Mouse (Mus musculus) activated CD4-positive, CD25-positive, alpha-beta regulatory T cell, adult 4 months (primary cell): ENCODE measurements around the gene 4921517D22Rik. TPM values are rescaled to one million over a fixed set of nuclear protein-coding genes. Genes with fewer than 3 reads are reported as not detected.

ENCODE experiments used
- ATAC-seq: one replicate; pipeline ENCODE4 v1.8.0; 2017
- polyA plus RNA-seq, 2 experiments: library from polyadenylated mRNA; unstranded; fragments of 100-300 nt; shearing (Covaris generic); gene quantifications; one replicate each; pipeline ENCODE4 v1.2.1; 2017

The 4921517D22Rik gene
- polyA plus RNA-seq, 2 experiments from 2014 or later: 0.48 TPM; not detected in 1

DNA sequence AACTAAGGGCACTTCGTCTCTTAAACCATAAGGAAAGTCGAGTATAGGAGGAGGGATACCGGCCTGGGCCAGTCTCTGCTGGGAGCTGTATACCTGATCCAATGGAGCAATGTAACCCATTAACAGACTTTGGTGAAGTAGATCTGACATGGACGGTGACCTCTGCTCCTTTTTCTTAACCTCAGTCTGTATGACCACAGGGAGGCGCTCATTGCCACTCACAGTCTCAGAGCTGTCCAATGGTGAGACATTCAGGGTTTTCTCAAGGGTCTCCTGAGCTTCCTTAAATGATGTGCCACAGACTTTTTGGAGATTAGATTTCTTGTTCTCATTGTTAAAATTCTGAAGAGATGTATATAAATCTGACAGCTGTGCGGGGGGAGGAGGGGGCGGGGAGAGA, 3.3 kb downstream of the 4921517D22Rik start:
- no peak for ATAC-seq

DNA sequence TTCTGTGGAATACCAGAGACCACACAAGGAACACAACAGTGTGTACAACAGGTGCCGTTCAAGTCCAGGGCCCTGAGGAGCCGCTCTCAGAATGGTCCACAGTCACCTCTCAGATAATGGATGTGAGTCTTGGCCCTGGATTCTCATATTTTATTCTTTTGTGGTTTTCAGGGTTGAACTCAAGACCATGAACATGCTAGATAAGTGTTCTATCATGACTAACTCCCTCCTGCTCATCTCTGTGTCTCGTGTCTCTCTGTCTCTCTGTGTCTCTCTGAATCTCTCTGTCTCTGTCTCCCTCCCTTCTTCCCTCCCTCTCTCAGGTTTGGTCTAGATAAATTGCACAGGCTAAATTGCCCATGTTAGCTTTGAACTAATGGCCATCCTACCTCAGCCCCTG, 4.1 kb downstream of the 4921517D22Rik start:
- no peak for ATAC-seq

DNA sequence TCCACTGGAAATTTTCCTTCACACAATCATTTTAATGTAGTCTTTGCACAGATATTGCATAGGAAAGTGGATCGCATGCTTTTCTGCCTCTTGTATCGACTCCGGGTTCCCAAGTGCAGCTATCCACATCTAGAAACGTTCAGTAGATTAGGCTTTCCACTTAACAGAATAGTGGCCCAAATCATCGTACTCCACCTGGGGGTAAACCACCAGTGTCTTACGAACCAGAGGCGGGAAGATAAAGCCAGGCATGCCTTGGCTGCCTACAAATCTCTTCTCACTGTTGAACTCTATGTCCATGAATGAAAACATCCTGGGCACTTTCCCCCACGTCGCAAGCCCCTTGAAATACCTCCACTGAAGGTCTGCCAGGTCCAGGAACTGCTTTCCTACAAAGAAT, 4.6 kb downstream of the 4921517D22Rik start:
- ATAC-seq: no peak

DNA sequence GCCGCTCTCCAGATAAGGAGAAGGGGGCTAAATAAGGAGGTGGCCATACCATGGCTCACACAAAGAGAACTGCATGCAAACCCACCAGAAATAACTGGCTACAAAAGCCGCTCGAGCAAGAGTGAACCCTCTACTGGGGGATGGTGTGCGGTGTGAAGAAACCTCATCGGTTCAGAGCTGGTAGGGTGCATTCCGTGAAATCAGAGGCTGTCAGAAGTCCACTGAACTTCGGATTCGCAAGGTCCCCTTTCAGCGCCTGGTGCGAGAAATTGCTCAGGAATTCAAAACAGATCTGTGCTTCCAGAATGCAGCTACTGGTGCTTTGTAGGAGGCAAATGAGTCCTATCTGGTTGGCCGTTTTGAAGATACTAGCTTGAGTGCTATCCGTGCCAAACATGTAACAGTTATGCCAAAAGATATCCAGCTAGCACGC, 5.6 kb downstream of the 4921517D22Rik start:
- ATAC-seq: no peak

DNA sequence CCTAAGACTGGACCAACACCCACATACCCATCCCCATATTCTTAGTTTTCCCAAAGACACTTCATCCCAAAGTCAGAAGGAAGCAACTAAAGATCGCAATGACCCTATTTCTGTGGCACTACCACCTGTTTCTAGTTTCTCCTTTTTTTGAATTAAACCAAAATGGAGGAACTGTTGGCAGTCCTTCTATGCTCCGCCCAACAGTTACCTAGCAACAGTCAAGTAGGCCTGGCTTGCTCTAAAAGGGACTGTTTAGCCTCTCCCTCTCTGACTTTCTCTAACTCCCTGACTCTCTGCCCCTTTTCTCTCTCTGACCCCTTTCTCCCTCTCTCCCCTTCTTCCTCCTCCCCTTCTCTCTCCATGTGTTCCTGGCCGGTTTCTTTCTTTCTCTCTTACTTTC, 8.7 kb downstream of the 4921517D22Rik start:
- no peak for ATAC-seq

DNA sequence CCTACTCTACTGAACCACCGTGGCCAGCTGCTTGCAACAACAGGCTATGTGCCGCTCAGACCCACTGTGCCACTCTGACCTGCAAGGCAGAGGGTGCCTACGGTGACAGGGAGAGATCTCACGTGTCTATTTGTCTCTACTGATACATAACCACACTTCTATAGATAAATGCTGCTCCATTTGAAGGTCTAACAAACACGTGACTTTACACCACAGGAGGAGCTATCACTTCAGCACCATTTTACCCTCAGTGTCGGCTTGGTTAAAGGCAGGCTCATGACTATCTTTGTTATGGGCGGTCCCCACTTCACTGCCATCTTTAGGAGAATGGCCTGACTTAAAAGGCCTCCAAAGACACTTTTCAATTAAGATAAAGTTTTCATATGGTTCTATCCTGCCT, 11.3 kb downstream of the 4921517D22Rik start:
- ATAC-seq: peak; percentile 19

DNA sequence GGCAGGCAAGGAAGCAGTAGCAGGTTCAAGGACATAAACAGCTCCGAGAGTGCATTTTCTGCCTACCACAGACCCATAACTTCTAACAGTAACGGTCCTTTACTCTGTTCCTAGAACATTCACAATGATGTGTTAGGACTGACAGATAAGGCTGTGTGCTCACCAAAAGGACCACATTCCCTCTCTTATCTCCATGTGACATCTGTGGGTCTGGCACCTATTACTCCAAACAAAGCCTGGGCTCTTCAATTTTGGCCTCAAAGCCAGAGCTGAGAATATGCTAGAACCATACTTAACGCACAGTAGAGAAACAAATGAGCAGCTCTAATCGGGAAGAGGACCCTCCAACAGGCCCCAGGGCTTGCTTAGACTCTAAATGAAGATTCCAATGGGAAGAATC, 14.0 kb downstream of the 4921517D22Rik start:
- ATAC-seq: no peak

DNA sequence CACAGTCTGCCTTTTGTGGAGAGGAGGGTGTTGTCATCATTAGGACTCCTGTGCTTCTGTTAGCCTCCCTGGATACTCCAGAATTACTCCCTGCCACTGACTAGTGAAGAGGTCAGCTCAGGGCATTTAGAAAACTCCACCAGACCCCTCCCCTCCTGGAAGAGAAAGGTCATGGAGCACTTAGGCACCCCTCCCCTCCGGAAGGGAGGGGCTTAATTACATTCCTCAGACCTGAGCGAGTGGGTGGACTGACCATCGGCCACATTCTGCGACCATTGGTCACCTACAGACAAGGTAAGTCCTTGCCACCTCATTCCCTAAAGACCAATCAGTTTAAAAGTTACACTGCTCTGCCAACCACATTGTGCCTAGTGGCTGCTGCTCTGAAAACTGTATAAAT, 14.6 kb downstream of the 4921517D22Rik start:
- no peak for ATAC-seq

DNA sequence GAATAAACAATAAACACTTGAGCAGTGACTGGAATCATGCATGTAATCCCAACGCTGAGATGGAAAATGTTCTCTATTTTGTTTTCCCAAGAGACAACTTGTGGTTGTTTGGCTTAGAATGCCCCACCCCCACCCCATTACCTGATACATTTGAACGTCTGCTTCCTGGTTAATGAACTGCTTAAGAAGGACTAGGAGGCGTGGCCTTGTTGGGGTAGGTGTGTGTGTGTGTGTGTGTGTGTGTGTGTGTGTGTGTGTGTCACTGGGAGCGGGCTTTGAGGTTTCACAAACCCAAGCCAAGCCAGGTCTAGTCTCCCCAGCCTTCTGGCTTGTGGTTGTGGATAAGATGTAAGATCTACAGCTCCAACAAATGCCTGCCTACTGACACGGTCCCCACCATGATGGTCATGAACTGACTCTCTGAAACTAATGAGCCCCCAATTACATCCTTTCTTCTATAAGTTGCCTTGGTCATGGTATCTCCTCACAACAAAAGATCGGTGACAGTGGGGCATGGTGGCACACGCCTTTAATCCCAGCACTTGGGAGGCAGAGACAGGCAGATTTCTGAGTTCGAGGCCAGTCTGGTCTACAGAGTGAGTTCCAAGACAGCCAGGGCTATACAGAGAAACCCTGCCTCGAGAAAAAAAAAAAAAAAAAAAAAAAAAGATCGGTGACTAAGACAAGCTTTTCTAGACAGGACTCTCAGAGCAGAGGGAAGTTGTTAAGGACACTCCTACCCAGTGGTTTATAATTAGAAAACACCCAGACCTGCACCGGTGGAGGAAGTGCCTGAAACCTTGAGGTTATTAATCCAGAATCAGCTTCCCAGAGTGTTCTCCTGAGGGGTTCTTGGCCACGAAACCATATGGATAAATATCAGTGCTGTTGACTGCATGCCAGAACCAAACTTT, 17.3 kb downstream of the 4921517D22Rik start:
- ATAC-seq: no peak

DNA sequence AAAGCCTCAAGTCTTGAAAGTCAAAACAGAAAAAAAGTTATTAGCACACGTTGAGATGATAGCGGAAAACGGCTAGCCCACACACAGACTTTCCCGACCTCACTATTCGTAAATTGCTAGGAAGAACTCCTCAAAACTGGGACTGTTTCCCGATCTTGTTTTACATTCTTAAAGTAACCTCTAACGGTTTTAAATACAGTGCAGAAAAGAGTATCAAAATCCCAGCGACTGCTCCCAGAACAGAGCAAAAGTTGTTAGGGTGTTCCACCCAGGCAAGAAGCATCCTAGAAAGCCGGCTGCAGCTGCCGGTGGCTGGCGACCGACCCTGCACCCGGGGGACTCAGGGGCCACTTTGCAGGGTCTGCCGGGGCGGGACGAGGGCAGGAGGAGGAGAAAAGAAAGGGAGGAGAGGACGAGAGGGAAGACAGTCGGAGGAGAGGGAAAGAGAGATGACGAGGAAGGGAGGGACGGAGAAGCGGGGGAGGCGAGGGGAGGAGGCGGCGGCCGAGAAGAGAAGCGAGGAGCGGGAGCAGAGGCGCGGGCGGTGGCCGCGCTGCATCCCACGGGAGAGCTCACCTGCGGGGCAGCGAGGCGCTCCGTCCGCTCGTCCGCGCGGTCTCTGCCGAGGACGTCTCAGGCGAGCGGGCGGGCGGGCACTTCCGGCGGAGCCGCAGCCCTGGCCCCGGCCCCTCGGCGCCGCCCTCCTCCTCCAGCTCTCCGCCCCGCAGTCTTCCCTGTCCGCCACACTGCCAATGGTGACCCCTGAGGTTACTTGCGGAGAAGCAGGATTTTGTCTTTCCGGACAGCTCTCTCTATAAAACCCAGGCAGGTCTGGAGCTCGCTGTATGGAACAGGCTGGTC, 18.5 kb downstream of the 4921517D22Rik start, which contains the start of gene Golm1:
Gene Golm1, minus strand, starts transcription at position 661 of the 861 bp plus-strand sequence.
- ATAC-seq: peak; percentile 64

DNA sequence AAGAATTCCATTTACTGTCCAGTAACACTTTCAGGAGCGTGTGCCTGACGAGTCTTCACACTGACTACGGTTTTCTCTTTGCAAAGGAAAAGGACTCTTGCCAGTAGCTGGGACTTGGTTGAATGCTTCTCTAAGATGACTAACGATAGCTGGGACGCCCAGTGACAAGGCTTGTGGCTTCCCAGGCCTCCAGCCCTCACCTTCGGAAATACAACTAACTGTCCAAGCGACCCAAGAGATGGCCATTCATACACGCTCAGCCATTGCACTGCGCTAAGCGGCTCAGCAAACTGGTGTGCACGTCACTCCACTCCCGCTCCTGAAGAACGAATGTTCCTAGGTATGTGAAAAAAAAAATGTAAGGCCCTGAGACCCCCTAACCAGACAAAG, 19.2 kb downstream of the 4921517D22Rik start:
- ATAC-seq: no peak

DNA sequence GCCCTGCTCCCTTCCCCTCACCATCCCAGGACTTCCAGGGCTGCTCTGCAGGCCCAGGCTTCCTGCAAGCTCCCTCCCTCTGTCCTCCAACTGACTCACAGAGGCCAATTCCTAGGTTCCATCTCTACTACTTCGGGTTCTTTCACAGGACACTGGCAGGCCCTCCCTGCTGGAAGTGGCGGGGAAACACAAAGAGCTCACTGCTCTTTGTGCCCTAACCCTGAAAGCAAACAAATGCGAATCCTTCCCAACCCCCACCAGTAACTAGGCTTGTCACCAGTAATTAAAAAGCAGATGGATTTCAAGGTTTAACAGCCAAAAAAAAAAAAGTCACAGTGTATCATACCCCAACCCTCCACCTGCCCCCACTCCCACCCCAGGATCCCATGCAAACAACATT, 19.7 kb downstream of the 4921517D22Rik start:
- ATAC-seq: no peak

DNA sequence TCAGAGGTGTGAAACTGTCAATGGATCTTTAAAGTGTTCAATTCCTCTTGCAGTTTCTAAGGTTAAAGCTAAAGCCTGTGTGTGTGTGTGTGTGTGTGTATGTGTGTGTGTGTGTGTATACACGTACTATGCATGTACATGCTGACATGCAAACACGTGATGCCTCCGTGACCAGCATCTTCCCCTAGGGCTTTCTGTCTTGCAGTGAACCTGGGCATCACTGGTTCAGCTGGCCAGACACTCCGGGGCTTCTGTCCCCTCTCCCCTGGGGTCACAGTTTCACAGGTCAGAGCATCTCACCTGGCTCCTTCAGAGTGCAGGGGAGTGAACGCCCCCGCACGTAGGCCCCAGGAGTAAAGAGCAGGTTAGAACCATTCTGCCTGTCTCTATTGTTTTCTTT, 20.3 kb downstream of the 4921517D22Rik start:
- no peak for ATAC-seq

DNA sequence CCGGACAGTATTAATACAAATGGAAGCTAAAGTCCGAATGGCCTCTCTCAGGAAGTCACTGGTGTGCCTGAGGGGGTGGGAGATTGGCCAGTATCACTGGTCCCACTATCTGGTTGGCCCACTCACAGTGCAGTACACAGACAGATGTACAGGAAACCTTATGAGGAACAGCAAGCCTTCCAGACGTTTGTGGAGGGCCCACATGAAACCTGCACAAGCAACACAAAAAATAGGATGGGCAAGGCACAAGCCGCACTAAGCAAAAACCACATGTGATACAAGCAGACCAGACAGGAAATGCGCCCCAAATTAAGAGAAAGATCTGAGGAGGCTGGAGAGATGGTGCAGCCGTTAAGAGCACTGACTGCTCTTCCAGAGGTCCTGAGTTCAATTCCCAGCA, 21.7 kb downstream of the 4921517D22Rik start:
- ATAC-seq: peak; percentile 37

DNA sequence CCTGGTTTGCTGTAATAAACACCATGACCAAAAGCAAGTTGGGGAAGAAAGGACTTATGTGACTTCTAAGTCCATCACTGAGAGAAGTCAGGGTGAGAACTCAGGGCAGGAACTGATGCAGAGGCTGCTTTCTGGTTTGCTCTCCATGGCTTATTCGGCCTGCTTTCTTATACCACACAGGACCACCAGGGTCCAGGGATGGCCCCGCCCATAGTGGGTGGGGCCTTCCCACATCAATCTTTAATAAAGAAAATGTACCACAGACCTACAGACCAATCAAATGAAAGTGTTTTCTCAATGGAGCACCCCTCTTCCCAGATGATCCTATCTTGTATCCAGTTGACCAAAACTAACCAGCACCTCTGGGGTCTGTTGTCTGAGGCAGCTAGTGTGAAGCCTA, 22.4 kb downstream of the 4921517D22Rik start:
- no peak for ATAC-seq

DNA sequence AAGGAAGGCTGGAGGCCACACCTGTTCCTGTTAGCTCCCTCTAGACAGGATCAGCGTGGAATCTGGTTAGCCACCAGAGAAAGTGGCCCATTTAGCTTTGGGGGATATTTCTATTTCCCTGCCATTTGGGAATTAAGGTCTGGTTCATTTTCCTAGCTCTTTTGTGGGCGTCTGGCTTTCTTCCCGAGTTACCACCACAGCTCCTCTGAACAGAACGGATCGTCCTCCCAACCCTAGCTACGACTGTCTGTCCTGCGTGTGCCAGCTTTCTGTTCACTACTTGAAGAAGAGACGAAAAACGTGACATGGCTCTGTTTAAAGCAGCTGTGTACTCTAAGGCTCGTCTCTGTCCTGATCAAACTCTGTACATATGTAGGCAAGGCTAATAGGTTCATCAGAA, 24.0 kb downstream of the 4921517D22Rik start:
- ATAC-seq: no peak

DNA sequence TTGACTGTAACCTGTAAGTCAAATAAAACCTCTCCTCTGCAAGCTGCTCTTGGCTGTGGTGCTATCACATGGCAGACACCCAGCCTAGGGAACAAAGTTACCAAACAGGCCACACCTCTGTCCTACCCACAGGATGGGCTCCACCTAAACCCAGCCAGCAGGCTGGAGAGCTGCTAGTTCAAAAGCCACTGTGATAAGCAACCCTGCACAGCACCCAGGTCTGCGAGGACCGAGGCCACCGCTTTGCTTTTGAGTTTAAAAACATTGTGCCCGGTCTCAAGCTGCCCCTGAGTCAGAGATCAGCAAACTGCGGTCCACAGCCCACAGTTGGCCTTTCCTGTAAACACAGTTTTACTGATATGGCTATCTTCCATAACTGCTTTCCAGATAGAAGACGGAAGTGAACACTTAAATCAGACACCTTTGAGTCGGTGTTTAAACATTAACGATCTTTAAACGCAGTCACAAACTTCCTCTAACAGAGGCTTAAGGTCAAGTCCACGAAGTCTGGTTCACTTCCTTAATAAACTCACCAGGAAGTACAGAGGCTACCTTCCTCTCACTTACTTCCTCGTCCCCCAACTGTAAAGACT, 25.3 kb downstream of the 4921517D22Rik start:
- ATAC-seq: peak; percentile 87

DNA sequence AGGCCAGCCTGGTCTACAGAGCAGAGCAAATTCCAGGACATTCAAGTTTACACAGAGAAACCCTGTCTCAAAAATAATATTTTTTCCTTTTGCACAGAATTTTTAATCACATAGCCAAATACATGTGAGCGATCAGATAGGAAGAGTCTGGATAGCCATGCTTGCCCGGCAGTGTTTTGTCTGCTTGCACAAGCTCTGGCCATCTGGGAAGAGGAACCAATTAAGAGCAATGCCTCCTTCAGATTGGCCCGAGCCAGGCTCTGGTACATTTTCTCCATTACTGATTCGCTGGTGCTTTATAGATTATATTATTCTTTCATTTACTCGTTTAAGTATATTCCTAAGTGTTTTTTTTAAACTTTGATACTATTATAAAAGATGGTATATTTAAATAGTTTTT, 26.1 kb downstream of the 4921517D22Rik start:
- ATAC-seq: no peak

DNA sequence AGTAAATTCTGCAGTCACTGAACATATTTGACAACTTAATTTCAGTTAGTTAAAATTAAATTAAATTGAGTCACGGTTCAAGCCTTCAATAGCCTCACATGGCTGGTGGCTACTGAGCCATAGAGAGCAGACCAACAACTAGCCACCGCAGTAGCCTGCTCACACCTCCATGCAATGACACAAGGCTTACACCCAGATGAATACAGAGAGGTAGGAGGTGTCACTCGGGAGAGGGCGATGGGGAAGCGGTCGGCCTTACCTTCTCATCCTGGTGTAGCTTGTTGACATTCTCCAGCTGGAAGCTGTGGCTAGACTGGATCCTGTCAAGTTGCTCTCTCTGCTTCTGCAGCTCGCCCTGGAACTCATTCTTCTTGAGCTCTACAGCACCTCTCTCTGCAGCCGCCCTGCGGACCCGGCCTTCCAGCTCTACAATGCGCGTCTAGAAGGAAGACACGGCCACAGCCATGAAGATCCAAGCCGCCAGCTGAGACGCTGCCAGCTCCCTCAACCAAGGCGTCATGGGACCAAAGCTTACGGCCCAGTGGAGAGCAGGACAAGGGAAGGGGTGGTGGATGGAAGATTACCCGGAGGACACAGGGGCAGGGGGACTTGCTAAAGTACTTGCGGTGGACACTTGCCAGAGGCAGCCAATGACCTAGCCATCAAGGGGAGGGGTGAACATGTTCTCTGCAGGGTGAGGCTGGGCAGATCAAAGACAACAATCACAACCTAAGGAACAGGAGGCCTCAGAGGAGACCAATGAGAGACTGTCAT, 29.8 kb downstream of the 4921517D22Rik start:
- no peak for ATAC-seq

DNA sequence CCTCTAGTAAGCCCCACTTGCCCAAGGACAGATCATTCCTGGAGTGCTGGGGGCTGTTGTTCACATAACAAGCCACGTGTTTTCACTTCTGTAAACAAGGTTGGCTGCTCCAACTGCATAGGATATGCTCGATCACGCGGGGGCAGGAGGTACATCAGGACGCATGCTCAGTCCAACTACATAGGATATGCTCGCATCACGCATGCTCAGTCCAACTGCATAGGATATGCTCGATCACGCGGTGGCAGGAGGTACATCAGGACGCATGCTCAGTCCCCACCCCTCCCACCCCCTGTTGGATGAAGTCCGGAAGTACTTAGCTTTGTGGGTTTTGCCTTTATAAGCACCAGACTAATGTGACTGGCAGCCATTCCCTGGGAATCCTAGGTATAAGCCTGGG, 31.9 kb downstream of the 4921517D22Rik start:
- no peak for ATAC-seq

DNA sequence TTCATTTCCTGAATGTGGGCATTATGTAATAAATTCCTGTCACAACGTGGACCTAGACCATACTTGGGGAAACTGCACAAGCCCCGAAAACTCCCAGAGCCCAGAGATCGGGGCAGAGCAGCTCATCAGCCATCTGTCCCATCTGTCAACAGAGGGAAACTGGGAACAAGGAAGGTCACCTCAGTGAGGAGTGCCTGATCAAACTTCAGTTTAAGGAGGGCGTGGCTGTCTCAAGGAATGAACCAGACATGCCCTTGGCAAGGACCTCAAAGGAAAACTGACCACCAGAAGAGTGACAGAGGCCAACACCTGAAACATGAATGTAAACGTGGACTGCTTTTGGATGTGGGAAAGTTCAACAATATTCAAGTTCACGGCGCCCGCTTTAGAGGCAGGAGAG, 32.5 kb downstream of the 4921517D22Rik start:
- ATAC-seq: no peak

DNA sequence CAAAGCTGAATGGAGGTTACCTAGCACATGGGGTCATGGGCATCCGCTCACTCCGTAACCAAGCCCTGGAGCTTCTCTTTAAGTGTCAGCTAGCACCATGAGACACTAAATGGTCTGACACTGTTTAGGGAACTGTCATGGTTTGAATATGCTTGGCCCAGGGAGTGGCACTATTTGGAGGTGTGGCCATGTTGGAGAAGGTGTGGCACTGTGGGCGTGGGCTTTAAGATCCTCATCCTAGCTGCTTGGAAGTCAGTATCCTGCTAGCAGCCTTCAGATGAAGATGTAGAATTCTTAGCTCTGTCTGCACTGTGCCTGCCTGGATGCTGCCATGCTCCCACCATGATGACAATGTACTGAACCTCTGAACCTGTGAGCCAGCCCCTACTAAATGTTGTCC, 33.5 kb downstream of the 4921517D22Rik start:
- ATAC-seq: no peak
